Mouse (Mus musculus): ENCODE data around the gene Fam166b. TPM values are rescaled to one million over a fixed set of nuclear protein-coding genes. Genes with fewer than 3 reads are reported as not detected.

Gene Fam166b
- total RNA-seq, 2 experiments from 2014 or later: 0.26 TPM; not detected in 1

- DNase-seq: peak; percentile 87 to 93
Measured at GRCm38 (mm10) chr4:43406162-43406971, 22.6 kb downstream of the Fam166b start.

- DNase-seq: no peak
Measured at GRCm38 (mm10) chr4:43404697-43405096, 24.2 kb downstream of the Fam166b start.

GRCm38 (mm10) chr4:43402212-43402611 lies 26.7 kb downstream of the Fam166b start:
- DNase-seq: peak; percentile 74 to 81

GRCm38 (mm10) chr4:43401486-43401885 lies 27.4 kb downstream of the Fam166b start:
- no peak for DNase-seq

- DNase-seq: no peak
Measured at GRCm38 (mm10) chr4:43400976-43401375, 28.0 kb downstream of the Fam166b start.

- peak; percentile 78 to 87 for DNase-seq
Measured at GRCm38 (mm10) chr4:43399391-43400131, 29.4 kb downstream of the Fam166b start.

GRCm38 (mm10) chr4:43398829-43399331 lies 30.1 kb downstream of the Fam166b start:
- DNase-seq: peak; percentile 72 to 83

GRCm38 (mm10) chr4:43398014-43398413 lies 30.9 kb downstream of the Fam166b start:
- DNase-seq: no peak

- no peak for DNase-seq
Measured at GRCm38 (mm10) chr4:43396381-43396780, 32.6 kb downstream of the Fam166b start.

- DNase-seq: no peak
Measured at GRCm38 (mm10) chr4:43395836-43396235, 33.1 kb downstream of the Fam166b start.

GRCm38 (mm10) chr4:43395147-43395546 lies 33.8 kb downstream of the Fam166b start:
- DNase-seq: no peak

GRCm38 (mm10) chr4:43394345-43394891 lies 34.5 kb downstream of the Fam166b start:
- DNase-seq: peak; percentile 89 to 95

GRCm38 (mm10) chr4:43391521-43392050 lies 37.3 kb downstream of the Fam166b start:
- DNase-seq: no peak

GRCm38 (mm10) chr4:43389845-43390440 lies 39.0 kb downstream of the Fam166b start:
- DNase-seq: peak; percentile 57 to 65

- no peak for DNase-seq
Measured at GRCm38 (mm10) chr4:43389390-43389789, 39.5 kb downstream of the Fam166b start.

- DNase-seq: no peak
Measured at GRCm38 (mm10) chr4:43386932-43387331, 42.0 kb downstream of the Fam166b start.

- no peak for DNase-seq
Measured at GRCm38 (mm10) chr4:43384541-43384940, 44.4 kb downstream of the Fam166b start.

GRCm38 (mm10) chr4:43384083-43384460 lies 44.9 kb downstream of the Fam166b start:
- DNase-seq: peak; percentile 39 to 58

GRCm38 (mm10) chr4:43383246-43384082 lies 45.5 kb downstream of the Fam166b start:
- peak; percentile 55 to 74 for DNase-seq

- DNase-seq: peak in 1 of 2 experiments; percentile 64
Measured at GRCm38 (mm10) chr4:43382155-43383020, 46.5 kb downstream of the Fam166b start.
